Mouse (Mus musculus) limb, embryonic 12.5 days (tissue): ENCODE measurements around the gene Vnn3. TPM values are rescaled to one million over a fixed set of nuclear protein-coding genes. Genes with fewer than 3 reads are reported as not detected.

Experiments
- ATAC-seq: fragments of 200-750 bp; cut with Nextera tagmentation; 2 replicates; pipeline ENCODE4 v1.8.0; 2017; ENCODE audit warnings: low read depth, moderate TSS enrichment; ENCODE audit not compliant: insufficient number of reproducible peaks, insufficient read depth, low FRiP score, low TSS enrichment
- H3K27ac ChIP-seq: fragments of 300-500 bp; sonication (generic); 2 replicates; pipeline ENCODE4 v1.5.1; 2016; ENCODE audit warnings: mild to moderate bottlenecking, moderate library complexity
- H3K27me3 ChIP-seq: fragments of 300-500 bp; sonication (generic); 2 replicates; pipeline ENCODE4 v1.6.1; 2016; ENCODE audit warnings: mild to moderate bottlenecking, moderate library complexity
- H3K36me3 ChIP-seq: fragments of 300-500 bp; sonication (generic); 2 replicates; pipeline ENCODE4 v1.6.1; 2016; ENCODE audit warnings: mild to moderate bottlenecking, moderate library complexity
- H3K4me1 ChIP-seq: fragments of 300-500 bp; sonication (generic); replicated peaks from 2 replicates; pipeline ENCODE4 v1.6.1; 2016
- H3K4me2 ChIP-seq: fragments of 300-500 bp; sonication (generic); 2 replicates; pipeline ENCODE4 v1.6.1; 2016; ENCODE audit warnings: mild to moderate bottlenecking, moderate library complexity
- H3K4me3 ChIP-seq: fragments of 300-500 bp; sonication (generic); replicated peaks from 2 replicates; pipeline ENCODE4 v1.5.1; 2016; ENCODE audit warnings: mild to moderate bottlenecking
- H3K9ac ChIP-seq: fragments of 300-500 bp; sonication (generic); replicated peaks from 2 replicates; pipeline ENCODE4 v1.6.1; 2016; ENCODE audit warnings: mild to moderate bottlenecking, moderate library complexity
- H3K9me3 ChIP-seq: fragments of 300-500 bp; sonication (generic); 2 replicates; pipeline ENCODE4 v1.6.1; 2016; ENCODE audit warnings: mild to moderate bottlenecking, moderate library complexity
- WGBS: fragments of 180-500 bp; shearing (Covaris S2); methylation state at CpG from one replicate; pipeline ENCODE4 v1.1.7; 2016; 5-methylcytosine and 5-hydroxymethylcytosine counted together
- polyA plus RNA-seq: library from polyadenylated mRNA; unstranded; fragments of >200 nt; fragmentation: Nextera tagmentation; extraction: Ambion mirVana; gene quantifications from 2 replicates; pipeline ENCODE4 v1.2.1, GENCODE M21; 2016

Vnn3 gene
- polyA plus RNA-seq, 1 experiment from 2014 or later = not detected

GRCm38 (mm10) chr10:23836003-23836964 is 15.0 kb upstream of the Vnn3 start:
- no peak overlapping the region for H3K4me3 ChIP-seq
- no peak overlapping the region for H3K4me2 ChIP-seq
- no peaks in the 10 kb centered on the region for H3K36me3 ChIP-seq
- no peak overlapping the region for H3K9ac ChIP-seq
- WGBS = 75% methylated on average over 9 of the region's 9 CpGs
- H3K27me3 ChIP-seq = no peaks in the 10 kb centered on the region
- no peak for ATAC-seq
- H3K4me1 ChIP-seq = no peaks in the 10 kb centered on the region; the same call in 1 of the 2 replicates
- no peak overlapping the region for H3K27ac ChIP-seq
- H3K9me3 ChIP-seq = no peaks in the 10 kb centered on the region

- WGBS = 65% methylated on average over 3 of the region's 3 CpGs
- no peaks in the 10 kb centered on the region for H3K27me3 ChIP-seq
- no peaks in the 10 kb centered on the region for H3K36me3 ChIP-seq
- H3K9ac ChIP-seq = no peak overlapping the region
- no peaks in the 10 kb centered on the region for H3K9me3 ChIP-seq
- no peaks in the 10 kb centered on the region; the same call in 1 of the 2 replicates for H3K4me1 ChIP-seq
- ATAC-seq = no peak
- H3K4me2 ChIP-seq = no peak overlapping the region
- H3K27ac ChIP-seq = no peak overlapping the region
- no peak overlapping the region for H3K4me3 ChIP-seq
Observed at GRCm38 (mm10) chr10:23837115-23837514, 14.1 kb upstream of the Vnn3 start.

GRCm38 (mm10) chr10:23838910-23839309 is 12.4 kb upstream of the Vnn3 start:
- H3K9me3 ChIP-seq = no peaks in the 10 kb centered on the region
- H3K27ac ChIP-seq = no peak overlapping the region
- no peak overlapping the region for H3K4me3 ChIP-seq
- H3K4me1 ChIP-seq = no peaks in the 10 kb centered on the region; the same call in 1 of the 2 replicates
- ATAC-seq = no peak
- no peaks in the 10 kb centered on the region for H3K36me3 ChIP-seq
- no peaks in the 10 kb centered on the region for H3K27me3 ChIP-seq
- no peak overlapping the region for H3K4me2 ChIP-seq
- no peak overlapping the region for H3K9ac ChIP-seq
- WGBS = 94% methylated on average over 3 of the region's 3 CpGs

- Histone ChIP-seq H3K4me3 (no peak overlapping the region), H3K27me3 (no peaks in the 10 kb centered on the region), H3K9me3 (no peaks in the 10 kb centered on the region), H3K9ac (no peak overlapping the region), H3K27ac (no peak overlapping the region), H3K4me1 (no peaks in the 10 kb centered on the region; the same call in 1 of the 2 replicates), H3K36me3 (no peaks in the 10 kb centered on the region), H3K4me2 (no peak overlapping the region)
- no peak for ATAC-seq
- 34% methylated on average over 9 of the region's 9 CpGs for WGBS
Observed at GRCm38 (mm10) chr10:23839368-23839767, 11.9 kb upstream of the Vnn3 start.

GRCm38 (mm10) chr10:23840496-23840895 is 10.8 kb upstream of the Vnn3 start:
- Histone ChIP-seq H3K4me3 (no peak overlapping the region), H3K9me3 (no peaks in the 10 kb centered on the region), H3K27ac (no peak overlapping the region), H3K27me3 (no peaks in the 10 kb centered on the region), H3K4me1 (no peaks in the 10 kb centered on the region; the same call in 1 of the 2 replicates), H3K36me3 (no peaks in the 10 kb centered on the region), H3K4me2 (no peak overlapping the region), H3K9ac (no peak overlapping the region)
- 78% methylated on average over 4 of the region's 4 CpGs for WGBS
- ATAC-seq = no peak

GRCm38 (mm10) chr10:23852096-23852495 is 834 bp downstream of the Vnn3 start:
- Histone ChIP-seq H3K27me3 (no peaks in the 10 kb centered on the region), H3K9ac (no peak overlapping the region), H3K27ac (no peak overlapping the region), H3K4me3 (no peak overlapping the region), H3K36me3 (no peaks in the 10 kb centered on the region), H3K4me1 (no peaks in the 10 kb centered on the region), H3K4me2 (no peak overlapping the region), H3K9me3 (no peaks in the 10 kb centered on the region)
- WGBS = 86% methylated on average over 2 of the region's 2 CpGs
- ATAC-seq = no peak

- no peak for ATAC-seq
- no peak overlapping the region for H3K27ac ChIP-seq
- H3K9ac ChIP-seq = no peak overlapping the region
- WGBS = 76% methylated on average over 9 of the region's 9 CpGs
- H3K4me2 ChIP-seq = no peak overlapping the region
- H3K9me3 ChIP-seq = peaks cover 16% of the 10 kb centered on the region
- no peaks in the 10 kb centered on the region for H3K36me3 ChIP-seq
- H3K27me3 ChIP-seq = no peaks in the 10 kb centered on the region
- H3K4me3 ChIP-seq = no peak overlapping the region
- no peaks in the 10 kb centered on the region for H3K4me1 ChIP-seq
Observed at GRCm38 (mm10) chr10:23864362-23865312, 13.4 kb downstream of the Vnn3 start.

- Histone ChIP-seq H3K27ac (no peak overlapping the region), H3K27me3 (no peaks in the 10 kb centered on the region), H3K4me1 (no peaks in the 10 kb centered on the region), H3K9ac (no peak overlapping the region), H3K9me3 (no peaks in the 10 kb centered on the region), H3K36me3 (no peaks in the 10 kb centered on the region), H3K4me3 (no peak overlapping the region), H3K4me2 (no peak overlapping the region)
- 90% methylated on average over 6 of the region's 6 CpGs for WGBS
- no peak for ATAC-seq
Observed at GRCm38 (mm10) chr10:23880695-23881094, 29.4 kb downstream of the Vnn3 start.

- no peak overlapping the region for H3K9ac ChIP-seq
- no peak overlapping the region for H3K4me2 ChIP-seq
- 92% methylated on average over 1 of the region's 1 CpGs for WGBS
- H3K4me1 ChIP-seq = no peaks in the 10 kb centered on the region
- no peaks in the 10 kb centered on the region for H3K9me3 ChIP-seq
- H3K27ac ChIP-seq = no peak overlapping the region
- H3K27me3 ChIP-seq = no peaks in the 10 kb centered on the region
- no peak for ATAC-seq
- no peaks in the 10 kb centered on the region for H3K36me3 ChIP-seq
- no peak overlapping the region for H3K4me3 ChIP-seq
Observed at GRCm38 (mm10) chr10:23884910-23885309, 33.6 kb downstream of the Vnn3 start.

GRCm38 (mm10) chr10:23886060-23886459 is 34.8 kb downstream of the Vnn3 start:
- H3K9me3 ChIP-seq = no peaks in the 10 kb centered on the region
- H3K27me3 ChIP-seq = no peaks in the 10 kb centered on the region
- H3K36me3 ChIP-seq = no peaks in the 10 kb centered on the region
- no peak for ATAC-seq
- H3K4me1 ChIP-seq = no peaks in the 10 kb centered on the region
- no peak overlapping the region for H3K4me2 ChIP-seq
- H3K27ac ChIP-seq = no peak overlapping the region
- no peak overlapping the region for H3K9ac ChIP-seq
- no peak overlapping the region for H3K4me3 ChIP-seq
- WGBS = 85% methylated on average over 3 of the region's 3 CpGs

- WGBS = 93% methylated on average over 1 of the region's 1 CpGs
- Histone ChIP-seq H3K9ac (no peak overlapping the region), H3K27me3 (no peaks in the 10 kb centered on the region), H3K4me3 (no peak overlapping the region), H3K36me3 (no peaks in the 10 kb centered on the region), H3K9me3 (no peaks in the 10 kb centered on the region), H3K4me2 (no peak overlapping the region), H3K4me1 (peaks cover 11% of the 10 kb centered on the region; the same call in 1 of the 2 replicates), H3K27ac (no peak overlapping the region)
- ATAC-seq = no peak
Observed at GRCm38 (mm10) chr10:23892987-23893386, 41.7 kb downstream of the Vnn3 start.
